Mouse (Mus musculus): ENCODE measurements around the gene Ctbp1.

Gene Ctbp1

DNA sequence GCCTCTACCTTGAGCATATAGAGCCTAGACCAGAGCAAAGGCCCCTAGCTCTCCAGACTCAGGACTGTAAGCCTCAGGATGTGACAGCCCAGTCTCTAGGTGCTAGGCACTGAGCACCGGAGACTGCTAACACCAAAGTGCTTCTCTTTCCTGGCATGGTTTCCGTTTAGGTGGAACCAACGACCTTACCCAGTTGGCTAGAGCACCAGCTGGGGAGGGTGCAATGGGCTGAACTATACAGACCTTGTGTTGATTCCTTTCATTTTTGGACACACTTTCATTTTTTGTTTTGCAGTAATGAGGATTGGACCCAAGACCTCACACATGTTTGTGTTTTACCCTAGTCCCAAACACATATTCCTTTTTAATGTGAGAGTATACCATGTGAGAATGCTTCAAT lies 64.3 kb downstream of the Ctbp1 start:
- WGBS, result 80% methylated on average over 3 of the region's 3 CpGs

DNA sequence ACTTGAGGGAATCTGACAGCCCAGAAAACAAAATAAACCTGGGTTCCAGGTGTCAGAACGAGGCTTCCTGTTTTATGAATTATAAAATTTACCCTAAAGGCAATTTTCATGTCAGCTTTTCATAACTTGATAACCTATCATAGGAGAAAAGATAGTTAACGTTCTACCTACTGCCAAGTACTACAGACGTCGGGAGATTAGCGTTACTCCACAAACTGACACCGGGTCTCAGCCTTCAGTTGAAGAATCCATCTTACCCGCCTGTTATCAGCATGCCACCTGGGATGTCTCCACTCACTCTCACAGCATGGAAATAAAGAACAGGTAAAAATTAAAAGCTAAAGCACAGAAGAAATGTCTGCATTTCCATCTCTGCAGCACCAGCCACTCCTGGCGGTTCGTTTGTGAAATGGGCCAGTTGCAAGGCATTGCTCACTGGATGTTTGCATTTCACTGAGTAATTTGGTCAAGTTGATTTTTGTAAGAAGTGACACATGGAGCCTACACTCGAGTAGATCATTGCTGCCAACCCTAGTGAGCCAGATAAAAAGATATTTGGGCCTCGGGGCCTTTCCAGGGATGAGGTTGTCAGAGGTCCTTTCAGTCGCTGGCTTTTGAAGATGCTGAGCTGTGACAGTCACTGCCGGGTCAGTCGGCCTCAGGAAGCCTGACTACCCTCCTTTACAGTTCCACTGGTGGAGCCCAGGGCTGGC lies 66.1 kb downstream of the Ctbp1 start:
- WGBS, result 81% methylated on average over 14 of the region's 14 CpGs

DNA sequence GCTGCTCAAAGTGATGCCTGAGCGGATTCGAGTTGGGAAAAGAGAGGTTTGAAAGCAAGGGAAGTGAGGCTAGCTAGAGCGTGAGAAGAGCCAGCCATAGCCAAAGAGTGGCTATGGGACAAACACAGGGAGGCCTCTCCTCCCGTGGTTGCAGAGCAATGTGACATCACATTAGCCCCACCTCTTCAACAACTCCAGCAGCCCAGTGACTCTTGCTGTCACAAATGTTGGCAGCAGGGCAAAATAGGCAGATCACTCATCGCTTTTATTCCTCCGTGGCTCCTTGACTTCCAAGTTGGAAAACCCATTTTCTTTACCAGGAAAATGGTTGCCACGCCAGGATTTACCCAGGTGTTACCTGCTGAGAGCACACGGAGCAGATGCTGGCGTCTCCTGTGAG lies 67.7 kb downstream of the Ctbp1 start:
- 67% methylated on average over 9 of the region's 9 CpGs for whole genome bisulfite sequencing

DNA sequence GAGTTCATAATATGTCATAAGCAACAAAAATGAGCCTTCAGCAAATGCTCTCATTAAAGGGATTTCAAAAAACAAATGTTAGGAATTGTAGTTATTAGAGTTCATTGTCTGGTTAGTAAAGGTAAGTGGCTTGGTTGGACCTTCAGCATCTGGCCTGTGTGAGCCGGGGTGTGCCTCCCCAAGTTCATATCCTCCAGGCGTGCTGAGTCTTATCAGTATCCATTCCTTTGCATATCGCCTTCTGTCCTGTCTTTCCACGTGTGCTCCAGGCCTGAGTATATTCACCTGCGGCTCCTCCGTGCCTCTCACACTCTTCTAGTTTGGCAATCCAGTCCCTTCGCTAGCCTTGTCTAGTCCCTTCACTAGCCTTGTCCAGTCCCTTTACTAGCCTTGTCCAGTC lies 68.5 kb downstream of the Ctbp1 start:
- WGBS, result 96% methylated on average over 7 of the region's 7 CpGs

DNA sequence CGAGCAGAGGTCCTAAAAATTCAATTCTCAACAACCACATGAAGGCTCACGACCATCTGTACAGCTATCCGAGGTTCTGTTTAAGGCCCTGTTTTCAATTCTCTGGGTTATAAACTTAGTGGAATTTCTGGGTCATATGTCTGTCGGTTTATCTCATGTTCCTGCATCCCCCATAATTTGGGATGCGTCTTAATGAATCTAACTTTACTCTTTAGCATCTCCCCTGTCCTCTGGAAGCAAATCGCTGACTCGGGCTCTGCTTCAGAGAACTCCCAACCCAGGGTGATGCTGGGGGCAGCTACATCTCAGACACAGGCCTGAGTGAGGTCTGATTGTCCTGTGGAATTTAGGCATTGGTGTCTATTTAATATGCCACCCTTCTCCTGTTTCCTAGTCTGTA lies 70.5 kb downstream of the Ctbp1 start:
- 70% methylated on average over 7 of the region's 7 CpGs for WGBS

DNA sequence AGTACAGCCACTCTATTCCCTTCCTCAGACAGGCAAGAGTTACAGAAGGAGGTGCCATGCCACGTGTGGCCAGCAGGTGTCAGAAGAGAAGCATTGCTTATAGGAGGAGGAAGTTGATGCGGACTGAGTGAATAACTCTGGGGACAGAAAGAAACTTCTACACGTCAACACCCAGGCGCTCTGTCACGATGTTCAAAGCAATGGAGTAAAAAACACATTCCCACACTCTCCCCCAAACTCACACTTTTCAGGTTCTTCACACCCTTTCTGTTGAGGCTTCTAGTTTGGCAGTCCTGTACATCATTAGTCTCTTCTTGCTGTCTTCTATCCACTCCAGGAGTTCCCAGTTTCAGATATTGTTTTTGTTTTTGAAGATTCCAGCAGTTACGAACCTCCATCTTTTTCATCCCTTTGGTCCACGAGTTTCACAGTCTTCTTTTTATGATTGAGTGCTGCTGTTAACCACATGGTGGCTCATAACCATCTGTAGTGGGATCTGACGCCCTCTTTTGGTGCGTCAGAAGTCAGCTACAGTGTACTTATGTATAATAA lies 71.0 kb downstream of the Ctbp1 start:
- 7% methylated on average over 9 of the region's 9 CpGs for WGBS

DNA sequence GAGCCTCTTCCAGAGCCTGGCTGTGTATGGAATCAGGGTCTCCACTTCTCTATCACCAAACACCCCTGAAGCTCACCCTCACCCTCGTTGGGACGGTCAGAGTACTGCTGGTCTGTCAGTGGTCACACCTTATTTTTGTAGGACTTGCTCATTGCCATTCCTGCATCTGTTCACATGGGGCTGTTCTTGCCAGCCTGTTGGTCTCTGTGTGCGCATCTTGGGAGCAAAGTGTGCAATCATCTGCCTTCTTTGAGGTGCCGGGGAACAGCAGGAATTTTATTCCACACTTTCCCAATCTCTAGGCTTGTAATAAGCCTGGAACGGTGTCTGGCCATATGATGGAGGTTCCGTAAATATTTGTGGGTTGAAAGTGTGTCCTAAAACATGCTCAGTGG lies 71.6 kb downstream of the Ctbp1 start:
- 79% methylated on average over 6 of the region's 6 CpGs for WGBS

DNA sequence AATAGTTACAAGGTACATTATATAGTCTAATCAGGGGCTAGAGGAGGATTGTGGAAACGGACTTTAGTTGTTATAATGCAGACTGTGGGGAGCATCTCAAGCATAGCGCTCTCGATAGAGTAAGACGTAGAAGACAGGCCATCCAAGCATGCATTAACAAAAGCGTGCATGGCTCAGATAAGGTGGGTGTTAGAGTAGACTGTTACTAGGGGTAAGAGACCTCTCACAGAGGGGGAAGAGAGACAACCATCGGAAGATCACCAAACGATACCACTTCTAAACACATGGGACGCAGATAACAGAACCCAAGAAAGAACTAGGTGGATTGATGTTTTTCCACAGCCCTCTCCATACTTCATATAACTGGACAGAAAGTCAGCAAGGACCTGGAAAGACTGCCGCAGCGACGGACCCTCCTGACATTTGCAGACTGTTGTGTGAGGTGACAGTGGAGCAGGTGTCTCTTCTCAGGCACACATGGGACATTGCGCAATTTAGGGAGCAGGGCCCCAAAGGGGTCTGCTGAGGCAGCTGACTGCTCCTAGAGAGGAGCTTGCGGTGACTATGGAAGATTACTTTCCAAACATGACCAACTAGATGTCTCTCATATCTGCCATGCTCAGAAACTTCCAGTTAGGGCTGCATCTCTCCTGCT lies 72.2 kb downstream of the Ctbp1 start:
- WGBS, result 90% methylated on average over 13 of the region's 13 CpGs

DNA sequence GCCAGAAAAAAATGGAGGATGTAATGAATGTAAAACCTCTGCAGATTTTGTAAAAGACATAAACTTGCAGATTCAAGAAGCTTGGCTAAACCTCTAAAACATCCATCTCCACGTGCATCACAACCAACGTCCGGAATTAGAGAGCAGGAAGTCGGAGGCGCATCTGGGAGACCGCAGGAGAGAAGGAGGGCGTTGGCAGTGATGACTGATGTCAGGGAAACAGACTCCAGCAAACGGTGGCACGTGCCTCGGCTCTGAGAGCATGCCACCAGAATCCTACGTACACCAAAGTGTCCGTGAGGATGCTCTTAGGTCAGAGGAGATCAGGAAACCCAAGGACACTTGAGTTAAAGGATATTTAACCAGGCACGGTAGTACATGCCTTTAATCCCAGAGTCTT lies 73.1 kb downstream of the Ctbp1 start:
- WGBS, result 60% methylated on average over 13 of the region's 13 CpGs

DNA sequence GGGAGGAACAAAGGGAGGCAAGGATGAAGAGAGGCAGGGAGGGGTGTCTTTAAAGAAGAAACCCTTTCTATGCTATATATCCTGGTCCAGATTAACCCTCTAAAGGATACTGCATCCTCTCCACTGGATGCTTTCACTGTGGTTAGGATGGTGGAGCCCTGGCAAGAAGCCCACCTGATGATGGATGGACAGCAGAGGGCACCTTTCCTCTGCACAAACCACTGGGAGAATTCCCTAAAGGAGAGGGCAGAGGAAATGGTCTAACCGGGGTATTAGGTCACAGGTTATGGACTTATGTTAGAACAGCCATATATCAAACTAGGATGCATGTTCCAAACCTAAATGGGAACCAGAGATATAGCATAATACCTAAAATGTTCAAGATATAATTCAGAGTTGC lies 74.7 kb downstream of the Ctbp1 start:
- 60% methylated on average over 1 of the region's 1 CpGs for WGBS

Measured in cerebral cortex, adult 2 months (tissue).